Mouse (Mus musculus): ENCODE measurements around the gene Trappc4.
"Not testable (repeated sequence)": the region's sequence is repeated elsewhere in the genome, so short reads cannot be mapped to it uniquely, and the experiment has no call there.

Trappc4 gene

GRCm38 (mm10) chr9:44407752-44408097 lies 325 bp upstream of the Trappc4 start:
- DNase-seq (ENCODE audit: low spot score in 2 of 2), result no peak

GRCm38 (mm10) chr9:44405011-44405410 lies 2.4 kb downstream of the Trappc4 start:
- DNase-seq (ENCODE audit: low spot score in 2 of 2), result no peak

- no peak for DNase-seq (ENCODE audit: low spot score in 2 of 2)
These were observed 6.3 kb downstream of the Trappc4 start for GRCm38 (mm10) chr9:44401081-44401480.

GRCm38 (mm10) chr9:44399795-44400114 lies 7.6 kb downstream of the Trappc4 start:
- DNase-seq (ENCODE audit: low spot score in 2 of 2), result no peak

- DNase-seq (ENCODE audit: low spot score in 2 of 2), result no peak
These were observed 8.1 kb downstream of the Trappc4 start for GRCm38 (mm10) chr9:44399114-44399794.

- no peak for DNase-seq (ENCODE audit: low spot score in 2 of 2)
These were observed 8.8 kb downstream of the Trappc4 start for GRCm38 (mm10) chr9:44398551-44398950.

- DNase-seq (ENCODE audit: low spot score in 2 of 2), result no peak
These were observed 9.3 kb downstream of the Trappc4 start for GRCm38 (mm10) chr9:44398087-44398486.

GRCm38 (mm10) chr9:44396684-44397411 lies 10.6 kb downstream of the Trappc4 start, which contains the start of gene Slc37a4:
Slc37a4 (plus strand) TSS chr9:44396852.
- DNase-seq (ENCODE audit: low spot score in 2 of 2), result peak; percentile 91 to 92

- no peak for DNase-seq (ENCODE audit: low spot score in 2 of 2)
These were observed 15.9 kb downstream of the Trappc4 start for GRCm38 (mm10) chr9:44391466-44391865.

GRCm38 (mm10) chr9:44389273-44389672 lies 18.1 kb downstream of the Trappc4 start:
- DNase-seq (ENCODE audit: low spot score in 2 of 2), result no peak

GRCm38 (mm10) chr9:44387221-44387620 lies 20.2 kb downstream of the Trappc4 start:
- no peak for DNase-seq (ENCODE audit: low spot score in 2 of 2)

- no peak for DNase-seq (ENCODE audit: low spot score in 2 of 2)
These were observed 22.8 kb downstream of the Trappc4 start for GRCm38 (mm10) chr9:44384596-44384995.

GRCm38 (mm10) chr9:44379862-44380261 lies 27.5 kb downstream of the Trappc4 start:
- no peak for DNase-seq (ENCODE audit: low spot score in 2 of 2)

GRCm38 (mm10) chr9:44379054-44379834 lies 28.2 kb downstream of the Trappc4 start, which contains the start of gene Hyou1:
Hyou1 (plus strand) TSS chr9:44379490.
- DNase-seq (ENCODE audit: low spot score in 2 of 2), result peak; percentile 98 to 99

GRCm38 (mm10) chr9:44378153-44378730 lies 29.2 kb downstream of the Trappc4 start:
- DNase-seq (ENCODE audit: low spot score in 2 of 2), result no peak

GRCm38 (mm10) chr9:44377335-44377734 lies 30.1 kb downstream of the Trappc4 start:
- DNase-seq (ENCODE audit: low spot score in 2 of 2), result not testable (repeated sequence)

- no peak for DNase-seq (ENCODE audit: low spot score in 2 of 2)
These were observed 31.3 kb downstream of the Trappc4 start for GRCm38 (mm10) chr9:44376141-44376540.

- no peak for DNase-seq (ENCODE audit: low spot score in 2 of 2)
These were observed 34.0 kb downstream of the Trappc4 start for GRCm38 (mm10) chr9:44373386-44373785.

GRCm38 (mm10) chr9:44364480-44364879 lies 42.9 kb downstream of the Trappc4 start:
- DNase-seq (ENCODE audit: low spot score in 2 of 2), result no peak

- not testable (repeated sequence) for DNase-seq (ENCODE audit: low spot score in 2 of 2)
These were observed 45.5 kb downstream of the Trappc4 start for GRCm38 (mm10) chr9:44361931-44362330.

- peak; percentile 90 to 93 for DNase-seq (ENCODE audit: low spot score in 2 of 2)
These were observed 46.0 kb downstream of the Trappc4 start, which contains the start of gene Vps11 for GRCm38 (mm10) chr9:44361190-44361917. Vps11 (minus strand) TSS chr9:44361670.

Data from frontal cortex, postnatal 10 days (tissue).